Mouse (Mus musculus): ENCODE results near the gene Gm10721. TPM values are rescaled to one million over a fixed set of nuclear protein-coding genes. Genes with fewer than 3 reads are reported as not detected.

Gene Gm10721
- total RNA-seq, 2 experiments from 2014 or later: 0.93 TPM; not detected in 1

Small RNA genes lying within 50 kb of the gene (microRNA-seq; reads per million reads assigned to microRNA genes)
- 0 reads per million in 2 experiments for gene Mir101c

Other genes with a start within 250 kb of the Gm10721 start
- not detected for gene Gm10722, start 12.2 kb upstream of the Gm10721 start, total RNA-seq (2021)
- not detected for gene Gm11168, start 9.8 kb upstream of the Gm10721 start, total RNA-seq (2021)
- gene Gm10720, start 2.5 kb downstream of the Gm10721 start, total RNA-seq (2021): not detected
- gene Gm10719, start 4.3 kb downstream of the Gm10721 start, total RNA-seq (2021): not detected
- gene Gm10718, start 10.4 kb downstream of the Gm10721 start, total RNA-seq (2021): 1 to 10 TPM in 1 of 2 experiments, not detected in 1; 1.8 TPM
- not detected for gene Gm10717, start 12.3 kb downstream of the Gm10721 start, total RNA-seq (2021)
- not detected for gene Gm17535, start 21.5 kb downstream of the Gm10721 start, total RNA-seq (2021)
- gene Gm10715, start 23.7 kb downstream of the Gm10721 start, total RNA-seq (2021): not detected

All from left cerebral cortex, adult 2 months (tissue).